Mouse (Mus musculus): ENCODE results near the gene Unk. TPM values are rescaled to one million over a fixed set of nuclear protein-coding genes. Genes with fewer than 3 reads are reported as not detected.

Unk gene
- total and polyA plus RNA-seq, 3 experiments = 21.7 to 42.3 TPM; not detected in 1

- no peak for DNase-seq (ENCODE audit: low read depth, low spot score)
- Histone ChIP-seq H3K27me3 (ENCODE audit: control insufficient read depth in 1 of 2, insufficient read depth in 2 of 2, low read length in 2 of 2) (no peaks in the 10 kb centered on the region), H3K36me3 (ENCODE audit: control insufficient read depth in 1 of 2, insufficient read depth in 2 of 2, low read length in 2 of 2) (peaks cover 0 to 8% of the 10 kb centered on the region in 2 experiments; a peak in 2 of 4 replicates), H3K4me3 (ENCODE audit: control insufficient read depth in 1 of 2, insufficient read depth in 1 of 2, low read depth in 2 of 2, low read length in 2 of 2) (no peak overlapping the region), H3K27ac (ENCODE audit: control insufficient read depth, low read depth, low read length) (no peak overlapping the region), H3K9ac (ENCODE audit: control insufficient read depth, low read depth, low read length, poor library complexity, severe bottlenecking) (no peak overlapping the region), H3K4me1 (ENCODE audit: control insufficient read depth in 1 of 2, insufficient read depth in 2 of 2, low read length in 2 of 2) (peaks cover 9 to 10% of the 10 kb centered on the region in 2 experiments), H3K79me2 (ENCODE audit: control insufficient read depth, insufficient read depth, low read length, poor library complexity) (no peaks in the 10 kb centered on the region), H3K9me3 (replicated peaks; ENCODE audit: insufficient read depth, low read length) (no peaks in the 10 kb centered on the region)
- TF ChIP-seq CTCF (IDR thresholded peaks at IDR 0.05 in 2 of 3, conservative IDR thresholded peaks at IDR 0.05 in 1 of 3; ENCODE audit: control insufficient read depth in 1 of 3, insufficient read depth in 1 of 3, low read depth in 2 of 3, low read length in 3 of 3, poor library complexity in 1 of 3, severe bottlenecking in 1 of 3) (no peak), MYB (IDR thresholded peaks at IDR 0.05; ENCODE audit: low read depth, low read length) (no peak), GATA1 (IDR thresholded peaks at IDR 0.05; ENCODE audit: low read depth, low read length) (no peak), ZNF384 (IDR thresholded peaks at IDR 0.05; ENCODE audit: low read depth, low read length) (no peak), ZC3H11A (IDR thresholded peaks at IDR 0.05; ENCODE audit: low read depth, low read length) (no peak), MYC (IDR thresholded peaks at IDR 0.05; ENCODE audit: low read depth, low read length) (no peak), BHLHE40 (IDR thresholded peaks at IDR 0.05; ENCODE audit: borderline replicate concordance, low read depth, low read length) (no peak), TBP (IDR thresholded peaks at IDR 0.05; ENCODE audit: low read depth, low read length) (no peak), JUND (IDR thresholded peaks at IDR 0.05; ENCODE audit: low read depth, low read length) (no peak), ZKSCAN1 (IDR thresholded peaks at IDR 0.05; ENCODE audit: low read depth, low read length) (no peak), EP300 (IDR thresholded peaks at IDR 0.05; ENCODE audit: low read depth in 1 of 2, low read length in 2 of 2) (no peak), MAZ (IDR thresholded peaks at IDR 0.05; ENCODE audit: low read depth, low read length) (no peak)
Observed at GRCm38 (mm10) chr11:116108464-116109137, 78.5 kb downstream of the Unk start.

- H3K4me3 ChIP-seq (ENCODE audit: control insufficient read depth in 1 of 2, insufficient read depth in 1 of 2, low read depth in 2 of 2, low read length in 2 of 2) = no peak overlapping the region
- no peaks in the 10 kb centered on the region for H3K9me3 ChIP-seq (replicated peaks; ENCODE audit: insufficient read depth, low read length)
- no peak for TF ChIP-seq POLR2AphosphoS2 (IDR thresholded peaks at IDR 0.05; ENCODE audit: low read length)
- DNase-seq (ENCODE audit: low read depth, low spot score) = no peak
- H3K79me2 ChIP-seq (ENCODE audit: control insufficient read depth, insufficient read depth, low read length, poor library complexity) = no peaks in the 10 kb centered on the region
- H3K27me3 ChIP-seq (ENCODE audit: control insufficient read depth in 1 of 2, insufficient read depth in 2 of 2, low read length in 2 of 2) = no peaks in the 10 kb centered on the region
- no peak overlapping the region for H3K27ac ChIP-seq (ENCODE audit: control insufficient read depth, low read depth, low read length)
- H3K4me1 ChIP-seq (ENCODE audit: control insufficient read depth in 1 of 2, insufficient read depth in 2 of 2, low read length in 2 of 2) = peaks cover 2 to 3% of the 10 kb centered on the region in 2 experiments
- peaks cover 0 to 1% of the 10 kb centered on the region in 2 experiments; a peak in 2 of 4 replicates for H3K36me3 ChIP-seq (ENCODE audit: control insufficient read depth in 1 of 2, insufficient read depth in 2 of 2, low read length in 2 of 2)
- no peak overlapping the region for H3K9ac ChIP-seq (ENCODE audit: control insufficient read depth, low read depth, low read length, poor library complexity, severe bottlenecking)
Observed at GRCm38 (mm10) chr11:116109441-116110081, 79.4 kb downstream of the Unk start.

DNA sequence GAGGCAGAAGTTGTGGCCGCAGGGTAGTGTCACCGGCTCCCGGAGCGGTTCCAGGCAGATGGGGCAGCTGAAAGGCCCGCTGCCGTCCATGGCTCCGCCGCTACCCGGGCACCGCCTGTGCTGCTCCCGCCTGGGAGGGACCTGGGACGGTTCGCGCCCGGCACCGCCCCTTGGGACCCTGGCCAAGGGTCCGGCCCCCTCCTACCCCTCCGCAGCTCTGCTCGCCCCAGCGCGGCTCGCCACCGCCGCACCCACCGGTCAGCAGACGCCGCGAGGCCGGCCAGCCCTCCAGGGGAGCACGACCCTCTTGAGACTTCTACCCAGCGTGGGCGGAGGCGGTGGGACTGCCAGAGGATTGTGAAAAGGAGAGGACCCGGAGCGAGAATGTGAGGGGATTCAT is 80.0 kb downstream of the Unk start:
- H3K27me3 ChIP-seq (ENCODE audit: control insufficient read depth in 1 of 2, insufficient read depth in 2 of 2, low read length in 2 of 2) = no peaks in the 10 kb centered on the region
- H3K4me1 ChIP-seq (ENCODE audit: control insufficient read depth in 1 of 2, insufficient read depth in 2 of 2, low read length in 2 of 2) = no peaks in the 10 kb centered on the region
- H3K4me3 ChIP-seq (ENCODE audit: control insufficient read depth in 1 of 2, insufficient read depth in 1 of 2, low read depth in 2 of 2, low read length in 2 of 2) = no peak overlapping the region
- H3K36me3 ChIP-seq (ENCODE audit: control insufficient read depth in 1 of 2, insufficient read depth in 2 of 2, low read length in 2 of 2) = no peaks in the 10 kb centered on the region
- H3K9me3 ChIP-seq (replicated peaks; ENCODE audit: insufficient read depth, low read length) = no peaks in the 10 kb centered on the region
- no peak for DNase-seq (ENCODE audit: low read depth, low spot score)
- TF ChIP-seq ETS1 (IDR thresholded peaks at IDR 0.05; ENCODE audit: low read depth, low read length) = no peak
- no peak for TF ChIP-seq MYC (IDR thresholded peaks at IDR 0.05; ENCODE audit: low read depth, low read length)
- no peak for TF ChIP-seq TBP (IDR thresholded peaks at IDR 0.05; ENCODE audit: low read depth, low read length)
- TF ChIP-seq UBTF (IDR thresholded peaks at IDR 0.05; ENCODE audit: borderline replicate concordance, insufficient read depth, low read depth, low read length) = no peak
- TF ChIP-seq MYB (IDR thresholded peaks at IDR 0.05; ENCODE audit: low read depth, low read length) = no peak
- no peak for TF ChIP-seq NELFE (IDR thresholded peaks at IDR 0.05; ENCODE audit: low read depth, low read length)
- no peak for TF ChIP-seq MXI1 (IDR thresholded peaks at IDR 0.05; ENCODE audit: low read depth, low read length)
- no peak for TF ChIP-seq MAFK (IDR thresholded peaks at IDR 0.05; ENCODE audit: borderline replicate concordance, low read depth, low read length)
- TF ChIP-seq E2F4 (IDR thresholded peaks at IDR 0.05; ENCODE audit: borderline replicate concordance, low read depth, low read length) = no peak
- no peak for TF ChIP-seq EP300 (IDR thresholded peaks at IDR 0.05; ENCODE audit: low read depth in 1 of 2, low read length in 2 of 2)
- no peak overlapping the region for H3K9ac ChIP-seq (ENCODE audit: control insufficient read depth, low read depth, low read length, poor library complexity, severe bottlenecking)
- no peak overlapping the region for H3K27ac ChIP-seq (ENCODE audit: control insufficient read depth, low read depth, low read length)
- no peaks in the 10 kb centered on the region for H3K79me2 ChIP-seq (ENCODE audit: control insufficient read depth, insufficient read depth, low read length, poor library complexity)

Data from MEL (cell line).